Mouse (Mus musculus): ENCODE measurements around the gene Fgfr2. TPM values are rescaled to one million over a fixed set of nuclear protein-coding genes. Genes with fewer than 3 reads are reported as not detected.

Fgfr2 gene
- polyA plus RNA-seq, 1 experiment from 2014 or later: 104 TPM

DNA sequence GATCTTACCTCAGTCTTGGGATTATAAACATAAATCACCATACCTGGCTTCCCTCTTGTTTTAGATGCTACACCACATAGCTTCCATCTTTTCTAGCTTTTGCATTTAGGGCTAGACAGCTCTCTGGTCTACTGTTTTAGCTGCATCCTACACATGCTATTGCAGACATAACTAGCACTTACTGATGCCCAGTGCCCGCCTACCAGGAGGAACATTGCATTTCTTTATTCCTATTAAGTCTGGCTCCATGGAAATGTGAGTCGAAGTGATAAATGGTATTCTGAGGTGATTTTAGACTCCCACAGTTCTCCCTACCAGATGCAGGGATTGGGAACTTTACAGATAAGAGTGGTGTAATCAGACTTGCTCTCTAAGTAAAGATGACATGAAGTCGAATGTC lies 713.3 kb downstream of the Fgfr2 start:
- H3K27me3 ChIP-seq (replicated peaks): no peaks in the 10 kb centered on the region
- WGBS: 81% methylated on average over 3 of the region's 3 CpGs
- H3K9ac ChIP-seq: no peak overlapping the region
- no peaks in the 10 kb centered on the region for H3K36me3 ChIP-seq
- no peaks in the 10 kb centered on the region for H3K4me1 ChIP-seq
- H3K9me3 ChIP-seq: no peaks in the 10 kb centered on the region
- ATAC-seq (ENCODE audit: insufficient read depth, low FRiP score, low read depth): no peak
- no peak overlapping the region for H3K27ac ChIP-seq
- H3K4me3 ChIP-seq (replicated peaks): no peak overlapping the region
- no peak overlapping the region for H3K4me2 ChIP-seq

DNA sequence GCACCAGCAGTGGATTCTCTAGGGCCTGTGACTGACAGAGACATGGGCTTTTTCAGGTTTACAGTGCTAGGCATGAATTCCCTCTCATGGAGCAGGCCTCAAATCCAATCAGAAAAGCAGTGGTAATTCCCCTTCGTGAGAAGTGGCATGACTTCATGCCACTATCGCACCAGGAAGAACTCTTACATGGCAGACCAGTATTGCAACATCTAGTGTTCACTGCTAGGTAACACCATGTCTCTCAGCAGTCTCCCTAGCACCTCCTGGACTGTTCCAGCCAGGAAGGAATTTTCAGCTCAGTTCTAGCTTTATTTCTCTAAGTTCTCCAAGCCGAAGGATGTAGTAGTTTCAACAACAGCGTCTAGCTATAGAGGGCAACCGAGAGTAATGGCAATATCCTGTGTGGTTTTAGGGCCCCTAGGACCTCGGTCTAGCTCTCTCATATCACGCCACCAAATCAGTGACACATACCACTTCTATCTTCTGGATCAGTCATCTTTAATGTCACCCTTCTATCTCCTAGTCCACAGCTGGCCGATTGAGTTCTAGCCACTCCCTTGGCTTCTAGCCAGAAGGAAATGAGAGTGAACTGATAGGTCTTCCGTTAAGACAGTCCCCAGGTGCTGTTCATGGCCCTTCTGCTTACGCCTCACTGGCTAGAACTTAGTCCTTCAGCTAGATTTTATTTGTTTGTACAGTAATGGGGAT lies 720.6 kb downstream of the Fgfr2 start:
- Histone ChIP-seq H3K4me1 (0 out of 2 replicates have a peak, but pooled peaks cover 3% of the 10 kb centered on the region), H3K36me3 (no peaks in the 10 kb centered on the region), H3K27me3 (replicated peaks) (no peaks in the 10 kb centered on the region), H3K9ac (no peak overlapping the region), H3K4me3 (replicated peaks) (no peak overlapping the region), H3K9me3 (no peaks in the 10 kb centered on the region), H3K27ac (no peak overlapping the region), H3K4me2 (no peak overlapping the region)
- no peak for ATAC-seq (ENCODE audit: insufficient read depth, low FRiP score, low read depth)
- 67% methylated on average over 10 of the region's 10 CpGs for WGBS

DNA sequence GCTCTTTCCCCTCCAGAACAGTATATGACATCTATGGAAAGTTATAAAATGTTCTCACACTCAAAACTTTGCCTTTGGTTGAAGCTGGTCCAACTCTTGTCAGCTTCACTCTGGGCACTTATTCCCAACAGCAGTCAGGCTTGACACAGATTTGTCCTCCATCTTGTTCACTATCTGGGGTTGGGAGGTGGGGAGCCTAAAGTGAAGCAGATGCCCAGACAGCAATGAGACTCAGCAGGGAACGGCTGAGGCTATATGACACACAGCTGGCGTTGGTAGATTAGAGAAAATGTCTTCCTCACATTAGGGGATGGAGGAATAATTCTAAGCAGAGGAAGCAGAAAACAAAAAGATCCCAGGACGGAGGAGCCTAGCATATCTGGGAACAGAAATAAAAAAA lies 724.7 kb downstream of the Fgfr2 start:
- no peak for ATAC-seq (ENCODE audit: insufficient read depth, low FRiP score, low read depth)
- 66% methylated on average over 3 of the region's 3 CpGs for WGBS

GRCm38 (mm10) chr7:132396661-132397322 lies 726.4 kb downstream of the Fgfr2 start:
- H3K36me3 ChIP-seq: no peaks in the 10 kb centered on the region
- H3K4me2 ChIP-seq: no peak overlapping the region
- H3K4me1 ChIP-seq: no peaks in the 10 kb centered on the region
- H3K9ac ChIP-seq: no peak overlapping the region
- WGBS: 57% methylated on average over 7 of the region's 7 CpGs
- H3K27me3 ChIP-seq (replicated peaks): no peaks in the 10 kb centered on the region
- no peak for ATAC-seq (ENCODE audit: insufficient read depth, low FRiP score, low read depth)
- no peaks in the 10 kb centered on the region for H3K9me3 ChIP-seq
- no peak overlapping the region for H3K27ac ChIP-seq
- H3K4me3 ChIP-seq (replicated peaks): no peak overlapping the region

More for the DNA sequence above, 724.7 kb downstream of the Fgfr2 start:
- Histone ChIP-seq H3K36me3 (no peaks in the 10 kb centered on the region), H3K4me1 (0 out of 2 replicates have a peak, but pooled peaks cover 3% of the 10 kb centered on the region), H3K9me3 (no peaks in the 10 kb centered on the region), H3K27me3 (replicated peaks) (no peaks in the 10 kb centered on the region), H3K4me3 (replicated peaks) (no peak overlapping the region), H3K27ac (no peak overlapping the region), H3K4me2 (no peak overlapping the region), H3K9ac (no peak overlapping the region)

GRCm38 (mm10) chr7:132393582-132394175 lies 729.5 kb downstream of the Fgfr2 start:
- Histone ChIP-seq H3K4me3 (replicated peaks) (no peak overlapping the region), H3K9ac (no peak overlapping the region), H3K27me3 (replicated peaks) (no peaks in the 10 kb centered on the region), H3K36me3 (no peaks in the 10 kb centered on the region), H3K27ac (no peak overlapping the region), H3K9me3 (no peaks in the 10 kb centered on the region), H3K4me1 (0 out of 2 replicates have a peak, but pooled peaks cover 5% of the 10 kb centered on the region), H3K4me2 (no peak overlapping the region)
- ATAC-seq (ENCODE audit: insufficient read depth, low FRiP score, low read depth): no peak

- Histone ChIP-seq H3K4me1 (0 out of 2 replicates have a peak, but pooled peaks cover 5% of the 10 kb centered on the region), H3K4me2 (no peak overlapping the region), H3K9me3 (no peaks in the 10 kb centered on the region), H3K9ac (no peak overlapping the region), H3K36me3 (no peaks in the 10 kb centered on the region), H3K27me3 (replicated peaks) (no peaks in the 10 kb centered on the region), H3K27ac (no peak overlapping the region), H3K4me3 (replicated peaks) (no peak overlapping the region)
- 74% methylated on average over 5 of the region's 5 CpGs for WGBS
- no peak for ATAC-seq (ENCODE audit: insufficient read depth, low FRiP score, low read depth)
Measured at GRCm38 (mm10) chr7:132393014-132393406, 730.1 kb downstream of the Fgfr2 start.

DNA sequence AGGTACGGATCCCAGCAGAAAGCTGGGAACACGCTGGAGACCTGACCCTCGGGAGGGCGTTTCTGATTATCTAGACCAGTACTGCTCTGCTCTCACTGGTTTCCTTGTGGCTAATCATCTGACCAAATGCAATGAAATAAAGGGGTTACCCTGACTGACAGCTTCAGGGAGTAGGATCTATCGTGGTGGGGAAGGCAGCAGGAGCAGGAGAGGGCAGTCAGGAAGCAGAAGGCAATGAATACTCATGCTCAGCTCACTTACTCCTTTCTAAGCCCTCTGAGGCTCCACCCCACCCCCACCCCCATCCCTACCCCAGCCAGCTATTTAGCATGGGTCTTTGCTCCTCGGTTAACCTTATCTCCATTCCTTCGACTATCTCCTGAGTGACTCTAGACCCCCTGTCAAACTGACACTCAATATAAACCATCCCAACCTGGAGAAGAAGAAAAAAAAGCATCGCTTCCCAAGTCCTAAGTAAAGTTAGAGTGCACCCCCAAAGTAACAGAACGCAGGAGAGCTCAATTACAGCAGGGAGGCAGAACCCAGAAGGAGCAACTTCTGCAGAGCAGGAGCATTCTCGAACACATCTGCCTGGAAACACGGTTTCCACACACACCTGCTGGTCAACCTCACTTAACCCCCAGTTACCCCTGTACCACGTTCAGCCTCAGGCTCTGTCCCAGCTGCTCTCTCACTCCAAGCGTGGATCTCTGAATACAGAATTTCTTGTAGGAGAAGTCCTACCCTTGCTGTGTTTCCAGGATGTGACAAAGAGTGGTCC lies 730.7 kb downstream of the Fgfr2 start:
- ATAC-seq (ENCODE audit: insufficient read depth, low FRiP score, low read depth): no peak
- Histone ChIP-seq H3K36me3 (no peaks in the 10 kb centered on the region), H3K4me3 (replicated peaks) (no peak overlapping the region), H3K27ac (no peak overlapping the region), H3K9ac (no peak overlapping the region), H3K27me3 (replicated peaks) (no peaks in the 10 kb centered on the region), H3K4me1 (0 out of 2 replicates have a peak, but pooled peaks cover 5% of the 10 kb centered on the region), H3K4me2 (no peak overlapping the region), H3K9me3 (no peaks in the 10 kb centered on the region)
- WGBS: 59% methylated on average over 13 of the region's 13 CpGs

- Histone ChIP-seq H3K36me3 (no peaks in the 10 kb centered on the region), H3K9me3 (no peaks in the 10 kb centered on the region), H3K4me2 (no peak overlapping the region), H3K27me3 (replicated peaks) (no peaks in the 10 kb centered on the region), H3K9ac (no peak overlapping the region), H3K4me3 (replicated peaks) (no peak overlapping the region), H3K27ac (no peak overlapping the region), H3K4me1 (0 out of 2 replicates have a peak, but pooled peaks cover 17% of the 10 kb centered on the region)
- ATAC-seq (ENCODE audit: insufficient read depth, low FRiP score, low read depth): no peak
- WGBS: 58% methylated on average over 7 of the region's 7 CpGs
Measured at GRCm38 (mm10) chr7:132389473-132389872, 733.7 kb downstream of the Fgfr2 start.

GRCm38 (mm10) chr7:132387507-132387906 lies 735.6 kb downstream of the Fgfr2 start:
- WGBS: 44% methylated on average over 5 of the region's 5 CpGs
- Histone ChIP-seq H3K36me3 (no peaks in the 10 kb centered on the region), H3K4me1 (0 out of 2 replicates have a peak, but pooled peaks cover 17% of the 10 kb centered on the region)

GRCm38 (mm10) chr7:132386316-132386715 lies 736.8 kb downstream of the Fgfr2 start:
- no peaks in the 10 kb centered on the region for H3K9me3 ChIP-seq
- WGBS: 23% methylated on average over 8 of the region's 8 CpGs
- 0 out of 2 replicates have a peak, but pooled peaks cover 17% of the 10 kb centered on the region for H3K4me1 ChIP-seq
- no peak overlapping the region for H3K27ac ChIP-seq
- no peaks in the 10 kb centered on the region for H3K36me3 ChIP-seq
- H3K4me3 ChIP-seq (replicated peaks): no peak overlapping the region
- no peaks in the 10 kb centered on the region for H3K27me3 ChIP-seq (replicated peaks)
- no peak for ATAC-seq (ENCODE audit: insufficient read depth, low FRiP score, low read depth)
- no peak overlapping the region for H3K9ac ChIP-seq
- no peak overlapping the region for H3K4me2 ChIP-seq

More at GRCm38 (mm10) chr7:132387507-132387906, 735.6 kb downstream of the Fgfr2 start:
- no peak overlapping the region for H3K4me3 ChIP-seq (replicated peaks)
- no peaks in the 10 kb centered on the region for H3K27me3 ChIP-seq (replicated peaks)
- no peak for ATAC-seq (ENCODE audit: insufficient read depth, low FRiP score, low read depth)
- H3K9me3 ChIP-seq: no peaks in the 10 kb centered on the region
- H3K9ac ChIP-seq: no peak overlapping the region
- no peak overlapping the region for H3K27ac ChIP-seq
- H3K4me2 ChIP-seq: no peak overlapping the region

- Histone ChIP-seq H3K27me3 (replicated peaks) (no peaks in the 10 kb centered on the region), H3K9me3 (no peaks in the 10 kb centered on the region), H3K4me1 (0 out of 2 replicates have a peak, but pooled peaks cover 17% of the 10 kb centered on the region), H3K36me3 (no peaks in the 10 kb centered on the region), H3K27ac (no peak overlapping the region), H3K4me3 (replicated peaks) (no peak overlapping the region), H3K4me2 (no peak overlapping the region), H3K9ac (no peak overlapping the region)
- 26% methylated on average over 7 of the region's 7 CpGs for WGBS
- ATAC-seq (ENCODE audit: insufficient read depth, low FRiP score, low read depth): 0 out of 2 replicates have a peak, but pooled peaks have one; percentile 12
Measured at GRCm38 (mm10) chr7:132385456-132386130, 737.6 kb downstream of the Fgfr2 start.
